Comparison of ENCODE assay signal across 8 mouse cellular contexts in the genomic region with DNA sequence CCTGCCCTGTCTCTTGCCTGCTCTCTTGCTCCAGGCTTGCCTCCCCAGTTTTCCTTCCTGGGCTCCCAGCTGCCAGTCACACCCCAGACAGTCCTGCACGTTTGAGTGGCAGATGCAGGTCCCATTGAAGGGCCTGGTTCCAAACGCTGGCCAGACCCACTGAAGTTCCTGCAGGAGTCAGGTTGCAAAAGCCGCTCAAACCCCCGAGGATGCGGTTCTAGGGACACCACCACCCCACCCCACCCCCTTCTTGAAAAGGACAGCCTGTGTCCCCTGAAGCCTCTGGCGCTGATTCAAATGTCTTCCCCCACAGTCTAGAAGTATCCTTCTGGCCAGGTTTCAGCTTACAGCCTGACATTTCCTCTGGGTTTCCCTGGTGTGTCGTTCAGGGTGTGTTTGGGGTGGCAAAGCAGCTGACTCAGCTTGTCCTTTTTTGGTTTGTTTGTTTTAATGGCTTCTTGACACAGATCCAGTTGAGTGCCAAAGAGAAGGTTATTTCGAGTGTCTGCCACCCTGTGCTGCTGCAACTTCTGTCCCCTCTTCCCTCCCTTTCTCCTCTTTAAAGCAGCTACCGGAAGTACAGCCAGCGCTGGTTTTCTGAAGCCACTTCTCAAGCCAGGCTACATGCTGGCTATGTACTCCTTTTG.
DNase-seq lines count a peak whose midpoint lies in the region; ATAC-seq lines count a peak whose summit lies in the region.

No protein-coding gene starts in this region.

- 0 out of 2 replicates have a peak, but pooled peaks cover 4% of the 10 kb centered on the region for H3K27me3 ChIP-seq in kidney, embryonic 15.5 days
- H3K27me3 ChIP-seq in stomach, embryonic 14.5 days (ENCODE audit: control insufficient read depth, insufficient read depth, low read length) = no peaks in the 10 kb centered on the region

- no peaks in the 10 kb centered on the region for H3K36me3 ChIP-seq in kidney, embryonic 15.5 days
- H3K36me3 ChIP-seq in stomach, embryonic 14.5 days (ENCODE audit: control insufficient read depth, insufficient read depth, low read length) = no peaks in the 10 kb centered on the region

- peak; percentile 58; the same call in 1 of the 2 replicates for ATAC-seq in kidney, embryonic 15.5 days (replicated peaks; ENCODE audit: low FRiP score)
- ATAC-seq in stomach, embryonic 14.5 days (ENCODE audit: insufficient number of reproducible peaks, insufficient read depth, low FRiP score, low read depth) = no peak

- H3K9me3 ChIP-seq in kidney, embryonic 15.5 days (replicated peaks) = no peaks in the 10 kb centered on the region
- no peaks in the 10 kb centered on the region for H3K9me3 ChIP-seq in stomach, embryonic 14.5 days (ENCODE audit: control insufficient read depth, low read depth, low read length)

- H3K4me3 ChIP-seq in kidney, embryonic 15.5 days (replicated peaks) = 0 out of 2 replicates have a peak overlapping the region, but pooled peaks have one; percentile 4
- H3K4me3 ChIP-seq in stomach, embryonic 14.5 days (ENCODE audit: low read depth, low read length) = no peak overlapping the region

- H3K4me1 ChIP-seq in kidney, embryonic 15.5 days = peaks cover 10% of the 10 kb centered on the region
- H3K4me1 ChIP-seq in stomach, embryonic 14.5 days (ENCODE audit: control insufficient read depth, insufficient read depth, low read length) = peaks cover 9% of the 10 kb centered on the region

- DNase-seq in kidney, adult 18-20 months = peak; percentile 4
- no peak for DNase-seq in kidney, adult 11 months
- DNase-seq in ZHBTc4 (ENCODE audit: low read depth, low spot score) = peak; percentile 11
- DNase-seq in heart, adult 18-20 months = peak; percentile 32 to 40
- no peak for DNase-seq in urinary bladder, postnatal 10 days (ENCODE audit: low spot score)
- DNase-seq in cerebellum, adult 8-10 months = no peak

- H3K4me2 ChIP-seq in kidney, embryonic 15.5 days = peak overlapping the region; percentile 51
- no peak overlapping the region for H3K4me2 ChIP-seq in stomach, embryonic 14.5 days (replicated peaks; ENCODE audit: low read depth, low read length)

- H3K27ac ChIP-seq in kidney, embryonic 15.5 days = 0 out of 2 replicates have a peak overlapping the region, but pooled peaks have one; percentile 18
- H3K27ac ChIP-seq in stomach, embryonic 14.5 days (ENCODE audit: low read length) = peak overlapping the region; percentile 36

- no peak overlapping the region for H3K9ac ChIP-seq in kidney, embryonic 15.5 days
- no peak overlapping the region for H3K9ac ChIP-seq in stomach, embryonic 14.5 days (replicated peaks; ENCODE audit: low read depth, low read length)

- 5% methylated on average over 10 of the region's 10 CpGs for WGBS in kidney, embryonic 15.5 days
- 9% methylated on average over 10 of the region's 10 CpGs for WGBS in stomach, embryonic 14.5 days

Comparison
In these comparisons a context has a peak if more than half of its experiments do, and no peak if none do; other contexts are left out.
1. DNase-seq: peak in kidney, adult 18-20 months (single experiment), ZHBTc4 (single experiment) and heart, adult 18-20 months (2 of 2); none in kidney, adult 11 months (single experiment), urinary bladder, postnatal 10 days (single experiment) and cerebellum, adult 8-10 months (single experiment).